Mouse (Mus musculus) frontal cortex, adult 2 months (tissue): ENCODE measurements around the gene Mrrf. TPM values are rescaled to one million over a fixed set of nuclear protein-coding genes. Genes with fewer than 3 reads are reported as not detected.
"Not testable (repeated sequence)": the region's sequence is repeated elsewhere in the genome, so short reads cannot be mapped to it uniquely, and the experiment has no call there.

Experiments used
- DNase-seq, 2 experiments: peaks; one replicate each; pipeline ENCODE4 v3.0.0; 2022; ENCODE audit warnings: low spot score in 1 of 2; ENCODE audit errors: extremely low spot score in 1 of 2
- polyA plus RNA-seq: library from polyadenylated mRNA; depleted of rRNA; stranded (reverse); fragments of >200 nt; gene quantifications from 2 replicates; pipeline ENCODE4 v1.2.3, GENCODE M21; 2012

The Mrrf gene
- polyA plus RNA-seq, 1 experiment = 18.7 TPM

DNA sequence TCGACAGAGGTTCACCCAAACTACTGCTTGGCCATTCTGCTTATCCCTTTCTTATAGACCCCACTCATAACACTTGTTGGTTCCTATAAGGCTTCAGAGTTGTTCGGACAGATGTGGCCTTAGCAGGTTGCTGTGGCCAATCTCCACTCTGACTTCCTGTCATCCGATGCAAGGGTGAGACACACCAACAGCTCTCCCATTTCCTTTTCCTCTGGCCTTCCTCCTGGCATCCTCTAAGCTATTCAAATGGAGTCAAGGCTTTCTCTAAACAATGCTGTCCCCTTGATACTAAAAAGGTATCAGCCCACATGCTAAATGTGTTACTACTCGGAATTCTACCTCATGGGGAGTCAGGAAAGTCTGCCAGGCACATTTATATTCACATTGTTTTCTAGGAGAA, 8.2 kb upstream of the Mrrf start:
- DNase-seq = no peak

GRCm38 (mm10) chr2:36129051-36129450, 7.1 kb upstream of the Mrrf start:
- DNase-seq = no peak

GRCm38 (mm10) chr2:36135887-36136286, 302 bp upstream of the Mrrf start:
- no peak for DNase-seq

DNA sequence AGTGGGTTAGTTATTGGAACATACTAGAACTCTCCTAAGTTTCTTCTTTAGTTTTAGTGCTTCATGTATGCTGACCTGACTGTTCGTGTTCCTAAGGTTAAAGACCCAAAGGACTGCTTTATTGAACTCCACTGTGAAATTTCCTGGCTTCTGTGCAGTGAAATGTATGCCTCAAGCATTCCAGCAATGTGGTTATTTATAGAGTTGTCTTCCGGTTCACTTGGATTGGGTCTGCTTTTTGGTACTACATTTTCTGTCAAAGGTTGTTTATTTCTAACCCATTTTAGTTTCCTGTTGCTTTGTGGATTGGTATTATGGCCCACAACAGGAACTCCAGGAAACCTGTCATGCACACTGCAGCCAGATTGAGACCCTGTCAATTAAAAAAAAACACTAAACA, 2.9 kb downstream of the Mrrf start:
- DNase-seq = no peak

GRCm38 (mm10) chr2:36148876-36149365, 12.7 kb downstream of the Mrrf start:
- DNase-seq = no peak

DNA sequence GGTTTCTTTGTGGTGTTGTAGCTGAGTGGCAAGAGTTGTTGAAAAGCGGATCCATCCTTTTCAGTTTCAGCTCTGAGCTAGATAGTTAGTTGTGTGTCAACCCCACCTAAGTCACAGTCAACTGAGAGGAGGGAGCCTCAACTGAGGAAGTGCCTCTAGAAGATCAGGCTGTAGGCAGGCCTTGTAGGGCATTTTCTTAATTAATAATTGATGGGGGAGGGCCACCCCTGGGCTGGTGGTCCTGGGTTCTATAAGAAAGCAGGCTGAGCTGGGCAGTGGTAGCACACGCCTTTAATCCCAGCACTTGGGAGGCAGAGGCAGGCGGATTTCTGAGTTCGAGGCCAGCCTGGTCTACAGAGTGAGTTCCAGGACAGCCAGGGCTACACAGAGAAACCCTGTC, 16.2 kb downstream of the Mrrf start:
- not testable (repeated sequence) for DNase-seq

- DNase-seq = no peak
Observed at GRCm38 (mm10) chr2:36157461-36157860, 21.3 kb downstream of the Mrrf start.

DNA sequence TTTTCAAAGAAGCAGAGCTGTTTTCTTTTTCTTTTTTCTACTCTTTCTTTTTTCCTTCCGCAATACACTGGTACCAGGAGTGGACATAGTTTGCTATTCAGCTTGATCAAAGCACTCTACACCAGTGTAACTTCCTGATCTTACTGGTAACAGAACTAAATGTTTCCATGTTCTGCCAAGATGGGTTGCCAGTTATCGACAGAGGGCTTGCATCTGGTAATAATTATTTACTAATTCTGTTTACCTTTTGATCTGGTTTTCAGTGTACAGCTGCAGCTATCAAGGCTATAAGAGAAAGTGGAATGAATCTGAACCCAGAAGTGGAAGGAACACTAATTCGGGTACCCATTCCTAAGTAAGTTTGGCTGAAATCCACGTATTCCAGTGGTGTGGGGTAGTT, 23.1 kb downstream of the Mrrf start:
- DNase-seq = no peak

DNA sequence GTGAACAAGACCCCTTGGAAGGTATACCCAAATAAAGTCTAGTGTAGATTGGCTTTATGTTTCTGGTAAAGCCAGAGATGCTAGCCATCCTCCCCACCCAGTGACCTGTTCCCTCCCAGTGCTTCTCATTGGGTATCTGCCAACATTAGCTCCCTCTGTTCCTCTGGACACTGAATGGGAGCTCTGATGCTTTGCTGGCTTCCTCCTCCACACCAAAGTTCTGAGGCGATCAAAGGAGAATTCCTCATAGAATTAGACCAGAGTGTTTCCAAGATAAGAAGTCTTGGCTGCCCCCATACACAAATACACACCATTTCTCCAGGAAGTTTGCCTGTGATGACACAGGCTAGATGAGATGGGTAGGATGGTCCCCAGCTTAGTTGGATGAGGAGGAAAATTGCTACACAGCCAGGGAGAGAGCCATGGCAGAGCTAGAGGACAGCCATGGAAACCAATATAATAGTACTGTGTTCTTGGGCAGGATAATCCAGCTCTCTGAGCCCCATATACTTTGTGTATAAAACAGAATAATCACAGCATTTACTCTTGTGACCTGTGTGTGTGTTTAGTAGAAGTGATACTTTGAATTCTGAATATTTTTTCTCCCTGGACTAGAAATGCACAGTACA, 31.9 kb downstream of the Mrrf start:
- no peak for DNase-seq

GRCm38 (mm10) chr2:36169176-36169575, 33.0 kb downstream of the Mrrf start:
- no peak for DNase-seq

- no peak for DNase-seq
Observed at GRCm38 (mm10) chr2:36172136-36172535, 35.9 kb downstream of the Mrrf start.

GRCm38 (mm10) chr2:36172574-36172973, 36.4 kb downstream of the Mrrf start:
- no peak for DNase-seq

GRCm38 (mm10) chr2:36179487-36179886, 43.3 kb downstream of the Mrrf start:
- no peak for DNase-seq

GRCm38 (mm10) chr2:36181587-36182368, 45.6 kb downstream of the Mrrf start:
- not testable (repeated sequence) for DNase-seq

GRCm38 (mm10) chr2:36183278-36183677, 47.1 kb downstream of the Mrrf start:
- DNase-seq = peak in 1 of 2 experiments; percentile 23

DNA sequence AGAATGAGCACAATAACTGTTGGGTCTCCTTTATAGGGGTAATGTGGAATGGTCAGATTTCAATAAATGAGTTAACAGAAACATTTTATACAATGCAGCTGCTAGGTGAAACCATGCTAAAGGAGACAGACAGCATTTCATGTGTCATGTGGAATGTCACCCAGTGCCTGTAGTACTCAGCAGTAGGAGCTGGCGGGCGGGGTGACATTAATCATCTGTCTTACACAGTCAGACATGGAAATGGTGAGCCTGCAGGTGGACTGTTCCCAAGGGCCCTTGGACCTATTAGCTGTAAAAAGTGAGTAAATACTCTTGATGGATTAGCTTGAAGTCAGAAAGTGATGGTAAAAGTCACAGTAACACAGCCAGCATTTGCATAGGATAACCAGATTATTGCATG, 48.0 kb downstream of the Mrrf start:
- no peak for DNase-seq

DNA sequence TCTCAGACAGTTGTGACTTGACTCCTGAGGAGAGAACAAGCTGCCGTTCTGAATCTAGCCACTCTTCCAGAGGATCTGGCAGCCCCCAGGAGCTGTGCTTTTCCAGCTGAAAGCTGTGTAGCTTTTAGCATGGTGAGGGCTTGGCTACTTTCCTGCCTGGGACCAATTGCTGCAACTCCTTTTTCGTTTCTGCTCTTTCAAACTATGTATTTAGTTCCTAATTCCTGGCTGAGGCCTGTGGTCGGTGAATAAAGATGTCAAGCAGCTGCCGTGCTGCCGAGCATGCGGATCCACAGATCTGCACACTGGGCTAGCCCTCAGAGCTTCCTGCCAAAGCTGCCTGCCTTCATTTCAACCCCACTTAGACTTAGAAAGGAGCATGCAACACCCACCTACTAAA, 48.7 kb downstream of the Mrrf start:
- DNase-seq = peak in 1 of 2 experiments; percentile 25

DNA sequence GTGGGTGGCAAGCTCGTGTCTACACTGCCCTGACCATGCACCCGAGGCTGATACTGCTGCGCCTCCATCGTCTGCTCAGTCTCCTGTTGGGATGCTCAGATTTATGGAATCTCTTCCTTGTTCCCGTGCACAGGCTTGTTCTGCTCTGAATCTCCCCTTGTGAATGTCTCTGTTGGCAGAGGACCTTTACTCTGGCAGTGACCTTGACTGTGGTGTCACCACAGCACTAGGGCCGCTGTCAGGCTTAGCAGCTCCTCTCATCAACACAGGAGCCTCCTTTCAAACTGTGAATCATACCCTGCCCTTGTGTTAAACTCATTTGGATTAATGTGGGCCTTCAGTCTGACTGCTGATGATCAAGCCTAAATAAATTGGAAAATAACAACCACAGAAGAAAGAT, 53.0 kb downstream of the Mrrf start:
- not testable (repeated sequence) for DNase-seq

GRCm38 (mm10) chr2:36191098-36191941, 55.1 kb downstream of the Mrrf start:
- no peak for DNase-seq

- no peak for DNase-seq
Observed at GRCm38 (mm10) chr2:36197021-36197420, 60.8 kb downstream of the Mrrf start.
